Mouse (Mus musculus) ovary, postnatal 10 days (tissue): Measurements from ENCODE around the gene Cngb1.
A peak's percentile ranks its signal among the peaks of the same experiment; 100 is the strongest.

Source experiments
- DNase-seq: peaks from one replicate; pipeline ENCODE4 v3.0.0; 2022; ENCODE audit warnings: low spot score

Gene Cngb1

GRCm38 (mm10) chr8:95323201-95323600 lies 16.8 kb upstream of the Cngb1 start:
- no peak for DNase-seq

DNA sequence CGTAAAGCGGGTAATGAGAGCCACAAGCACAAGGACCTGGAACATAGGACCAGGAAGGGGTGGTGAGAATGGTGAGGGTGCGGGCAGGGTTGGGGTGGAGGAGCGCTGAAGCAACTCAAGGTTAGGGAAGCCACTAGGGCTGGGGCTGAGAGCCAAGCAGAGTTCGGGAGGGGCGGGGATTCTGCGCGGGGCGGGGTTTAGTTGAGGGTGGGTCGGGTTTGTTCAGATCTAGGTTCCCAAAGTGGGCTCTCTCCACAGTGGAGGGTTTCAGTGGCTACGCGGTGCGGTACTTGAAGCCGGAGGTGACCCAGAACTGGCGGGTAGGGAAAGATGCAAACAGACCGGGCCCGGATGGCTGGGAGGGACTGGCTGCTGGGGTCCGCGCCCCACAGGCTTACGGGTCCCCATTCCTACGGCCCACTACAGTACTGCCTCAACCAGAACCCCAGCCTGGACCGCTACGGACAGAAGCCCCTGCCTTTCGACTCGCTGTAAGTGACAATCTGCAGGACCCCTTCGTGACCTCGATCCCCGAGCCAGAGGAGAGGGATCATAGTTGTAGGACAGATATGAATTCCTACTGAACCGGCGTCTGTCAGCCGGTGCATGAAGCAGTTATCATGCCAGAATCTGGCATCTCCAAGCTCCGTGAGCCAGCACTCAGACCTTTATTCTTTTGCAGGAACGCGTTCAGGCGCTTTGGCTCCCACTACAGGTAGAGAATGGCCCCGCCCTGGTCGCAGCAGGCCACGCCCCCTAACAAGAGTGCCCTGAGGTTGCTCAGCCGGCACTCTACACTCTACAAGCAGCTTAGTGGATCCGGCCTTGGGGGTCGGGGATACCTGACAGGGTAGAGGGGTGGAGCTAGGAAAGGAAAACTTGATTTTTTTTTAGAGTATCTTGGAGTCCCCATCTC lies 14.1 kb upstream of the Cngb1 start:
- DNase-seq: no peak

DNA sequence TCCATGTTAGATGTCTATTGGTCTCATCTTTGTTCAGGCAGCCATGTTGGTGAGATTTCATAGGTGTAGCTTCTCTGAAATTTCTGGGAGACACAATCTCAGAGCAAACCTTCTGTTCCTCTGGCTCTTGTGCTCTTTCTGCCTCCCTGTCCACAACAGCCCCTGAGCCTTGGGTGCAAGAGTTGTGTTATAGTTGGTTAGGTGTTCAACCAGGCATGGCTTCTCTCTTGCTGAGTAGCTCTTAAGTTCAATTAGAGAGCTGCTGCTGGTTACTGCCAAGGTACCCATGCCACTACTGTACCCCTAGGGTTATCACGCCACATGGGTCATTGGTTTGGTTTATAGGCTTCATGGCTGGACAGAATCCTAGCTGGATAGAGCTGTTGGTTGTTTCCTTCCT lies 9.0 kb upstream of the Cngb1 start:
- DNase-seq: no peak

- DNase-seq: no peak
Measured at GRCm38 (mm10) chr8:95314707-95315106, 8.3 kb upstream of the Cngb1 start.

DNA sequence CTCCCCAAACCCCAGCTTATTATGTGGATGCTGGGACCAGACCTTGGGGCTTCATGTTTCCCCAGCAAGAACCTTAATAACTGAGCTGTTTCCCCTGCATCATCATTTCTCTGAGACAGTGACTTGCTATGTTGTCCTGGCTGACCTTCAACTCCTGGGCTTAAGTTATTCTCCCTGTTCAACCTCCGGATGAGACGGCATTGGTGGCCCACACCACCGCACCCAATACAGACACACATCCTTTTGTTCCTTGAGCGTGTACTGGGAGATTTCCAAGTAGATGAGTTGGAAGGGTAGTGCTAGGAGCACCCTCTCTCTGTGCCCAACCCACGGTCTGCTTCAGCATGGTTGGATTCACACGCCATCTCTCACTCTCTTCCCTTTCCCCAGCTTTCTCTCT lies 7.5 kb upstream of the Cngb1 start:
- no peak for DNase-seq

- DNase-seq: no peak
Measured at GRCm38 (mm10) chr8:95312836-95313235, 6.5 kb upstream of the Cngb1 start.

- DNase-seq: no peak
Measured at GRCm38 (mm10) chr8:95310342-95310970, 4.1 kb upstream of the Cngb1 start, which contains the start of gene Tepp. TSS of gene Tepp (plus strand) at chr8:95310566.

GRCm38 (mm10) chr8:95305526-95305925 lies 859 bp downstream of the Cngb1 start:
- DNase-seq: no peak

DNA sequence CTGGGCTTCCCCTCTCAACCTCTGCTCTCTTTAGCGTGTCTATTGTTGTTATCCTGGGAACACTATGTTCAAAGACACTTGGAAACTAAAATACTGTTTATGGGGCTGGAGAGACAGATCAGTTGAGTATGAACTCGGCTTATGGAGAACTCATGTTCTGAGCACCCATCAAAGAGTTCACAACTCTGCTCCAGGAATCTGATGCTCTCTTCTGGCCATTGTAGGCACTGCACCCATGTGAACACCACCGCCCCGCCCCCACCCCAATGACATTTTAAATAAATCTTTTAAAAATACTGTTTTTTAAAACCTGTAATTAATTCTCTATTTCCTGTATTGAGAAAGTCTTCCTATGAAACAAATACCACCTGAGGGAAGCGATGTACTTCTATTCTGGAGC lies 4.0 kb downstream of the Cngb1 start:
- DNase-seq: no peak

GRCm38 (mm10) chr8:95293891-95294290 lies 12.5 kb downstream of the Cngb1 start:
- DNase-seq: peak; percentile 19

GRCm38 (mm10) chr8:95293172-95293571 lies 13.2 kb downstream of the Cngb1 start:
- peak; percentile 64 for DNase-seq

DNA sequence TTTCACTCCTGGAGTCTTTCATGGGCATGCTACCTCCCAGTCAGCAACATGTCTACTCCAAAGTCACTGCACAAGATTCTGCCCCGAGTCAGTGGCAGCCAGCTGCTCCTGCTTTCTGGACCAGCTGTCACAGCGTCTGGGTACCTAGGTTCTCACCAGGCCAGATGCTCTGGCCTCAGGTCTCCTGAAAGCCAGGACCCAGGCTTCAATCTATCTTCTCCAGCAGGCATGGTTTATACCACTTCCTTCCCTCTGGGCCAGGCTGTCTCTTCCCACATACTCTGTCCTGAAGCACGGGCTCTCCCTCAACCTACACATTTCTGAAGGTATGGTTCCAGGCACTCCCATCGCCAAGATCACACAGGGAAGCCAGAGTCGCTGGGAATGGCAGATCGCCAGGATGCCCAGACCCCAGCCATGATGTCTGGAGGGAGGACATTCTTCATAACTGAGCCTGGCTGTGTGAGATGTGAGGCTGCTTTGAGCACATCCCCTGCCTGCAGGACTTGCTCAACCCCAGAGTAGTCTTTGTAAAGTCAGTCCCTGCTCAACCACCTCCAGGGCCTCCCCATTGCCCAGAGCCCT lies 17.2 kb downstream of the Cngb1 start:
- DNase-seq: no peak

DNA sequence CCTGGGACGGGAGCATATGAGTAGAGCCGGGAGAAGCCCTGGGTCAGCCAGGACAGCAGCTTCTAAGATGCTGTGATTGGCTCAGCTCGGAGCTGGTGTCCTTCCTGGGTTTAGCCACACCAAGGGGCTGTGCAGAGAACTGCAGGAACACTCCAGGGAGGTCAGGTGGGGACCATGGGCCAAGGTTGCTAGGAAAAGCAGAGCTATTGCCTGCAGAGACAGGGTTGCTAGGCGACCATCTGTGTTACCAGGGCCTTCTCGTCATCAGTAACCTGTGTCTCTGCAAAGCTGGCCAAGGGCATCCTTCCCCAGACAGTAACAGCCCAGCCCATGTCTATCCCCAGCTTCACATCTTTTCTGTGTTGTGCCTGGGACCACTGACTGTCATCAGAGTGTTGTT lies 24.9 kb downstream of the Cngb1 start:
- no peak for DNase-seq

DNA sequence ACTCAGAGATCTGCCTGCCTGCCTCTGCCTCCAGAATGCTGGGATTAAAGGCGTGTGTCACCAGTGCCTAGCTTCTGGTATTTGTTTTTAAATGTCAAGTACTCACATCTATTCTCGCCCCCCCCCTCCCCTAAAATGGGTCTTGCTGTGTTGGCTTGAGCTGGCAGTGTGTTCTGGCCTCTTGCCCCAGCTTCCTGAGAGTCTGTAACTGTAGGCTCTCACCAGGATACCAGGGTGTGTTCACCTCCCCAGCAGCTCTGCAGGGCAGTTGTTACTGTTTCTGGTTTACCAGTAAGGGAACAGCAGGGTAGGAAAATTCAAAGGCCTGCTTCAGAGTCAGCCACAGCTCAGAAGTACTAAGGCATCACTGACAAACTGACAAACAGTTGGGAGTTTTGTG lies 33.5 kb downstream of the Cngb1 start:
- DNase-seq: no peak

DNA sequence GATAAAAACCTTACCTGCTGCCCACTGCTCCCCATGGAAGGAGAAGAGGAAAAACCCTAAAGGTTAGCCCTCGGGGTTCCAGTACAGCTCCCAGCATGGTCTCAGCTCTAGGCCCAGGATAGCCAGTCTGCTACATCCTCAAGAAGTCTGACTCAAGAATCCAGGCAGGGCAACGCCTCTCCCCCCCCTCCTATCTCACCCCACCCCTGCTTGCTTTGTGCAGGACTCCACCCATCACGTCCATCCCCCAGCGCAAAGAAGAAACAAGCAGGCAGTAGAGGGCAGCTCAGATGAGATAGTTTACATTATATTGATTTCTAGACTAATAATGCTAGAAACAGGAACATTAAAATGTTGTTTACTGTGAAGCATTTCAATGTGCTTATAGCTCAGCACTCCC lies 34.5 kb downstream of the Cngb1 start:
- DNase-seq: no peak

DNA sequence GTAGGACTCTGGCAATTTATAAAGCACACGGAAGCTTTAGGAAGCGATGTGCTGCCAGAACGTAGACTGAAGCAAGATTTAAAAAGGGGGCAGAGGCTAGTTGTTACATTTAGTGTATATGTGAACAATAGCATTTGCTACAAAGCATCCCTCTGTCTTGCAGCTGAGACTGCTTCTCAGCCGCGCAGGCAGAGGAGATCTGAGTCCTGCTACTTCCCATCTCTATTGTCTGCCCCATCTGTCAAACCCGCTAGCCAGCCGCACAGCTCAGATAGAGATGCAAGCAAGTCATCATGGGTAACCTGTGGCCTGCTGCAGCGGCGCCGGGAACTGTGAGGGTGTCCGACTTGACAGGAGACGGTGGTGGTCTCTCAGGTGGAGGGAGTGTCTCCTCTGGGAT lies 35.9 kb downstream of the Cngb1 start:
- no peak for DNase-seq

DNA sequence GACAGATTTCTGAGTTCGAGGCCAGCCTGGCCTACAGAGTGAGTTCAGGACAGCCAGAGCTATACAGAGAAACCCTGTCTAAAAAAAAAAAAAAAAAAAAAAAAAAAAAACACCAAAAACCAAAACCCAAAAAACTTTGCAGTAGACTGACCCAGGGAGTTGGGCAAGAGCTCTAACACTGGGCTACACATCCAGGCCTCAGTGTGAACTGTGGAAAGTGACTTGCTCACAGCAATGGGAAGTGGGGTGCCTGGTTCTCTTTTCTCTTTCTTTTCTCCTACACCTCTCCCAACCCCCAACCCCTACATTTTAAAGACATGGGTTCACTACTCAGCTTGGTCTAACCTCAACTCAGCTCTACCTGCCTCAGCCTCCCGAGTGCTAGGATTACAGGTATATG lies 44.2 kb downstream of the Cngb1 start:
- no peak for DNase-seq

- no peak for DNase-seq
Measured at GRCm38 (mm10) chr8:95255611-95256010, 50.8 kb downstream of the Cngb1 start.

GRCm38 (mm10) chr8:95254564-95255434 lies 51.6 kb downstream of the Cngb1 start:
- DNase-seq: peak; percentile 97

DNA sequence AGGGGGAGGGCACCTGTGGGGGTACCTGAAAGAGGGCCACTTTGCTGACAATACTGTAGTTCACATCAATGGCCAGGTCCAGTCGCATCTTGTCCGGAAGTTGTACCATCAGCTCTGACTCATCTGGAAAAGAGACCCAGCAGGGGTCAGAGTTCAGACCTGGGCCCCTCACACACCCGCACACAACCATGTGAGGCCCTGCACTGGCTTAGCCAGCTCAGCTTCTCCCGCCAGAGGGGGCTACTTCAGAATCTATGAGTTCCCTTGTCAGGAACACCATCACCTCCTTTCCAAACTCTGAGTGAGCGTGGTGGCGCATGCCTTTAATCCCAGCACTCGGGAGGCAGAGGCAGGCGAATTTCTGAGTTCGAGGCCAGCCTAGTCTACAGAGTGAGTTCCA lies 54.3 kb downstream of the Cngb1 start:
- DNase-seq: no peak

GRCm38 (mm10) chr8:95249847-95250246 lies 56.5 kb downstream of the Cngb1 start:
- DNase-seq: no peak

- DNase-seq: no peak
Measured at GRCm38 (mm10) chr8:95247277-95247676, 59.1 kb downstream of the Cngb1 start.
